Mouse (Mus musculus): ENCODE measurements around the gene Spata31d1d.
"Not testable (repeated sequence)": the region's sequence is repeated elsewhere in the genome, so short reads cannot be mapped to it uniquely, and the experiment has no call there.

Spata31d1d gene

GRCm38 (mm10) chr13:59728378-59729093, 3.0 kb downstream of the Spata31d1d start:
- CTCF ChIA-PET: interaction anchor here (0.6 kb wide), 1 partner anchor 83 kb away, joined by 3 read pairs; no protein-coding TSS in a partner anchor

- CTCF ChIA-PET: no interaction called here
Observed at GRCm38 (mm10) chr13:59726139-59726867, 5.2 kb downstream of the Spata31d1d start.

DNA sequence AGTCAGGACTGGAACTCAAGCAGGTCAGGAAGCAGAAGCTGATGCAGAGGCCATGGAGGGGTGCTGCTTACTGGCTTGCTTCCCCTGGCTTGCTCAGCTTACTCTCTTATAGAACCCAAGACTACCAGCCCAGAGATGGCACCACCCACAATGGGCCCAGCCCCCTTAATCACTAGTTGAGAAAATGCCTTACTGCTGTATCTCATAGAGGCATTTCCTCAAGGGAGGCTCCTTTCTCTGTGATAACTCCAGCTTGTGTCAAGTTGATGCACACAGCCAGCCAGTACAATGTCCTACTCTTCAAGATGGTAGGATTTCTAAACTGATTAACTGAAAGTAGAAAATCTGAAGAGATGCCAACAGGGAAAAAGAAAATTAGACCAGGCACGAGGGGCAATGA, 9.5 kb downstream of the Spata31d1d start:
- CTCF ChIA-PET: not testable (repeated sequence)

DNA sequence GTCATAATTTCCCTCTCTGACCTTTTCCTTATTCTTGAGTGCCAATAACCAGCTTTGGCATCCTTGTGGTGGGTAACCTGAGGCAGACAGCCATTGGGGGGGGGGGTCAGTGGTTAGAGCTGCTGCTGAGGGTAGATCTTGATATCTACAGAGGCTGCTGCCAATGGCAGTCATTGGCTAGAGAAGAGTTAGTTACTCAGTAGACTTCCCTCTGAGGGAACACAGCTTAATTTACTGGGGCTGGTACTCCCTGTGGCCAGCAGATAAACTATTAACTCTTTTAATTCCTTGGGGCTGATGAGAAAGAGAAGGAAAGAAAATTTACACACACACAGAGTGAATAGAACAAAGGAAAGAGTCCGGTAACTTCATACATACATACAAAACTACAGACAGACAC, 12.1 kb downstream of the Spata31d1d start:
- CTCF ChIA-PET: interaction anchor here (0.6 kb wide), 1 partner anchor 35 kb away, joined by 5 read pairs; no protein-coding TSS in a partner anchor

GRCm38 (mm10) chr13:59718857-59719440, 12.6 kb downstream of the Spata31d1d start:
- CTCF ChIA-PET: not testable (repeated sequence)

DNA sequence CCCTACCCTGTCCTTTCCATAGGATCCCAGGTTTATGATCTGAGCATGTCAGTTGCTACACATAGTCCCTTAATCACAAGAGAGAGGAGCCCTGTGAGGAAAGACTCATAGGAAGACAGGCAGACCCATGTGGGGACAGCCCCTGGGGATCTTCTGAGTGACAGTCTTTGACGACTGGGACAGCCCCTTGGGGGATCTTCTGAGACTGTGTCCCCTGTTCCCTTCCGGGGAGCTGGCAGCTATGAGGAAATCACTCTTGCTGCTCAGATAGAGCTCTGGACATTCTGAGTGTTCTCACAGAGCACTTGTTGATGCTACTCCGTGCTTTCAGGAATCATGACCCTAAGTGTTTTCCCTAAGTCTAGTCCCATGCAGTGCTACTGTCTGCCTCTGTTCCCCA, 17.8 kb downstream of the Spata31d1d start:
- CTCF ChIA-PET: interaction anchor here (0.7 kb wide), 1 partner anchor 9 kb away, joined by 3 read pairs; no protein-coding TSS in a partner anchor

GRCm38 (mm10) chr13:59711984-59712383, 19.6 kb downstream of the Spata31d1d start, which contains the start of gene Spata31d1b:
Spata31d1b (plus strand) TSS chr13:59712284.
- CTCF ChIA-PET: not testable (repeated sequence)

GRCm38 (mm10) chr13:59710230-59710629, 21.3 kb downstream of the Spata31d1d start, which contains the start of gene Spata31d1a:
Spata31d1a (minus strand) TSS chr13:59710330.
- CTCF ChIA-PET: no interaction called here

DNA sequence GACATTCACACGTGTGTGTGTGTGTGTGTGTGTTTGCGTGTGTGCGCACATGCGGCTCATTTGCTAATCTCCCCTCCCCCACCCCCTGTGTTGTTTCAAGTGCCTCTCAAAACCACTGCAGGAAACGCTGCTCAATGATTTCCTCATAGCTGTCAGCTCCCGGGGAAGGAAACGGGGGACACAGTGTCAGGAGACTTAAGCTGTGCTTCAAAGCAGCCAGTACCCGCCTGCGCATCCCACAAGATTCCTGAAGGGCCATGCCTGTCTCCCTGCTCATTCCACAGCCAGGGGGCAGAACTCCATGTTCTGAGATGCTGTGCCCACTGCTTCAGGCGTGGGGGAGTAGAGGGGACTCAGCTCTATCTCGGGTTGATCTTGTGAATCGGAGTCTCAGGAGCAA, 27.0 kb downstream of the Spata31d1d start:
- CTCF ChIA-PET: no interaction called here

DNA sequence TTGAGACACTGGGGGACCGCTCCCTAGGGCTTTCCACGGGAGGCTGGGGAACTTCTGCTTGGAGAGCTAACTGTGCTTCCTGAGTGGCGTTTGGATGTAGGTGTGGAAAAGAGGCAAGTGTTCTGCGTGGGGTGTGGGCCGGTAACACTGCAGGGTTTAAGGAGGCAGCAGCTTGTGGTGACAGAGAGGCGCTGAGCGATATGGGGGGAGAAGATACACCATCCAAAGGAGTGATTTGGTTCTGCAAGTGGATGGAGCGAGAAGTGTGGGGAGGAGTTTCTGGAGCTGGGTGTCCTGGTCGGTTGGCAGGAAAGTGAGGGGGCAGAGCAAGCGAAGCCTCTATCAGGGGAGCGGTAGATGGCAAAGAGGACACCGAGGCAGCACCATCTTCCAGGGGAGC, 28.0 kb downstream of the Spata31d1d start:
- CTCF ChIA-PET: no interaction called here

DNA sequence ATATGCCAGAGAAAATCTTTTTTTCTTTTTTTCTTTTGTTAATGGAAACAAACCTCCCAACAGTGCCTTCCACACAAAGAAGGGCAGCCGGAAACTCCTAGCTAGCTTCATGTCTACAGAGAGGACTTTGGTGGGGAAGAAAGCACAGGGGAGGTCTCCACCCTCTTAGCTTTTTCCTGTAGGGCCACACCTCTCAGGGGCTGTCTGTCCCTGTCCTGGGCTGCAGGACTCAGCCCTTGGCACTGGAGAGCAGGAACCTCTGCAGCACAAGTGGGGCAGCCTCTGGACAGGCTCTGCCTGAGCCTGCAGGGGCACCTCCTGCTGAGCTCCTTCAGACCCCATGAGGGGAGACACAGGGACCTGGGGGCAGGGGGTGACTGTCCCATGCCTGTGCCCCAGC, 31.4 kb downstream of the Spata31d1d start:
- CTCF ChIA-PET: not testable (repeated sequence)

DNA sequence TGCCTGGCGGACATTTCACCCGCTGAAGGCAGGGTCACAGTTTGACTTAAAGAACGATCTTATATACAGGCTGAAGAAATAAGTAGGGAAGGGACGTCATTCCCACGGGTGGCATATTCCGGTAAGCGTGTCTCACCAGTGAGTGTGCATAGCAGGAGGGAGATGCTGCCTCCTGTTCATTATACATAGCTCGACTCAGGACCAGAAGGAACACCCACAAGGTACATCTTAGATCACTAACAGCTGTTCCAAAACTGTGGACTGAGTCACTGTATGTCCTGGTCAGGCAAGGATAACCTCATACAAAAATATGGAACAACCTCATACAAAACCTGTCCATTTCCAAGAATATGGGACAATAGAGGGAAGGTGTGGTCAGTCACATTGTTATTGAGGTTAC, 32.4 kb downstream of the Spata31d1d start:
- CTCF ChIA-PET: no interaction called here

DNA sequence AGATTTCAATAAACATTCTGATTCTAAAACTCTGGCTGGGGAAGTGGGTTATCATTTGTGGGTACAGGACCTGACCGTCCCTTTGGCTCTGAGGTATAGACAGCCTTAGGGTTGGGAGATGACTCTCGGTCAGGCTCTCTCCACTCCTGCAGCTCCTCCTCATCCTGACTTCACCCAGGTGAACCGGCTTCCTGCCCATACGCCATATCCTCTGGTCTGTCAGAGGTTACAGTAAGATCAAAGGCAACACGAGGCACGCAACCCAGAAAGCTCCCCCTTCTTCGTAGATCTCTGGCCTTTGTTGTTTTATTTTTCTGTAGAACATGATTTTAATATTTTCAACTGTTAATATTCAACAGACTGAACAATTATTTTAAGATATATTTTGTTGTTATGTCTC, 35.8 kb downstream of the Spata31d1d start:
- CTCF ChIA-PET: no interaction called here

GRCm38 (mm10) chr13:59694008-59694407, 37.5 kb downstream of the Spata31d1d start, which contains the start of gene 4921517D22Rik:
4921517D22Rik (minus strand) TSS chr13:59694108.
- CTCF ChIA-PET: no interaction called here

DNA sequence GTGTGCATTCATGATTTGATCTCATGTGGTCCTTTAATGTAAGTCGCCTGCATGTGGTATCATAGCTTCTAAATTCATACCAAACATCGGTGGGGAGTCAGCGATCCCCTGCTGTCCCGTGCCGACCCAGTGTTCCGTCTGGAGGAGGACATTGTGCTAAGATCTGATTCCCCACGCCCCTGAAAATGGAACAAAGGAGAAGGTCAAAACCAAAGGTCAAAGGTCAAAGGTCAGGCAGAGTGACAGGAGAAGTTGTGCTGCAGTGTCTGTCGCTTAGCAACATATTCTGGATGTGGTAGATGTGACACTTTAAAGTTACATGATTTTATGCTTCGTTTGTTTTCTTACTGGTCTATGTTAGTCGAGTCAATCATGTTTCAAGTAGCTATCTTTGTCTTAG, 40.1 kb downstream of the Spata31d1d start:
- CTCF ChIA-PET: interaction anchor here (0.6 kb wide), 1 partner anchor 1054 kb away, joined by 7 read pairs; no protein-coding TSS in a partner anchor

DNA sequence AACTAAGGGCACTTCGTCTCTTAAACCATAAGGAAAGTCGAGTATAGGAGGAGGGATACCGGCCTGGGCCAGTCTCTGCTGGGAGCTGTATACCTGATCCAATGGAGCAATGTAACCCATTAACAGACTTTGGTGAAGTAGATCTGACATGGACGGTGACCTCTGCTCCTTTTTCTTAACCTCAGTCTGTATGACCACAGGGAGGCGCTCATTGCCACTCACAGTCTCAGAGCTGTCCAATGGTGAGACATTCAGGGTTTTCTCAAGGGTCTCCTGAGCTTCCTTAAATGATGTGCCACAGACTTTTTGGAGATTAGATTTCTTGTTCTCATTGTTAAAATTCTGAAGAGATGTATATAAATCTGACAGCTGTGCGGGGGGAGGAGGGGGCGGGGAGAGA, 41.0 kb downstream of the Spata31d1d start:
- CTCF ChIA-PET: no interaction called here

DNA sequence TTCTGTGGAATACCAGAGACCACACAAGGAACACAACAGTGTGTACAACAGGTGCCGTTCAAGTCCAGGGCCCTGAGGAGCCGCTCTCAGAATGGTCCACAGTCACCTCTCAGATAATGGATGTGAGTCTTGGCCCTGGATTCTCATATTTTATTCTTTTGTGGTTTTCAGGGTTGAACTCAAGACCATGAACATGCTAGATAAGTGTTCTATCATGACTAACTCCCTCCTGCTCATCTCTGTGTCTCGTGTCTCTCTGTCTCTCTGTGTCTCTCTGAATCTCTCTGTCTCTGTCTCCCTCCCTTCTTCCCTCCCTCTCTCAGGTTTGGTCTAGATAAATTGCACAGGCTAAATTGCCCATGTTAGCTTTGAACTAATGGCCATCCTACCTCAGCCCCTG, 41.7 kb downstream of the Spata31d1d start:
- CTCF ChIA-PET: no interaction called here

- CTCF ChIA-PET: no interaction called here
Observed at GRCm38 (mm10) chr13:59689313-59689712, 42.2 kb downstream of the Spata31d1d start.

DNA sequence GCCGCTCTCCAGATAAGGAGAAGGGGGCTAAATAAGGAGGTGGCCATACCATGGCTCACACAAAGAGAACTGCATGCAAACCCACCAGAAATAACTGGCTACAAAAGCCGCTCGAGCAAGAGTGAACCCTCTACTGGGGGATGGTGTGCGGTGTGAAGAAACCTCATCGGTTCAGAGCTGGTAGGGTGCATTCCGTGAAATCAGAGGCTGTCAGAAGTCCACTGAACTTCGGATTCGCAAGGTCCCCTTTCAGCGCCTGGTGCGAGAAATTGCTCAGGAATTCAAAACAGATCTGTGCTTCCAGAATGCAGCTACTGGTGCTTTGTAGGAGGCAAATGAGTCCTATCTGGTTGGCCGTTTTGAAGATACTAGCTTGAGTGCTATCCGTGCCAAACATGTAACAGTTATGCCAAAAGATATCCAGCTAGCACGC, 43.2 kb downstream of the Spata31d1d start:
- CTCF ChIA-PET: no interaction called here

GRCm38 (mm10) chr13:59685236-59685635, 46.3 kb downstream of the Spata31d1d start:
- CTCF ChIA-PET: no interaction called here

- CTCF ChIA-PET: no interaction called here
Observed at GRCm38 (mm10) chr13:59682629-59683028, 48.9 kb downstream of the Spata31d1d start.

DNA sequence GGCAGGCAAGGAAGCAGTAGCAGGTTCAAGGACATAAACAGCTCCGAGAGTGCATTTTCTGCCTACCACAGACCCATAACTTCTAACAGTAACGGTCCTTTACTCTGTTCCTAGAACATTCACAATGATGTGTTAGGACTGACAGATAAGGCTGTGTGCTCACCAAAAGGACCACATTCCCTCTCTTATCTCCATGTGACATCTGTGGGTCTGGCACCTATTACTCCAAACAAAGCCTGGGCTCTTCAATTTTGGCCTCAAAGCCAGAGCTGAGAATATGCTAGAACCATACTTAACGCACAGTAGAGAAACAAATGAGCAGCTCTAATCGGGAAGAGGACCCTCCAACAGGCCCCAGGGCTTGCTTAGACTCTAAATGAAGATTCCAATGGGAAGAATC, 51.6 kb downstream of the Spata31d1d start:
- CTCF ChIA-PET: no interaction called here

- CTCF ChIA-PET: no interaction called here
Observed at GRCm38 (mm10) chr13:59679306-59679705, 52.2 kb downstream of the Spata31d1d start.

All from spleen, embryonic (tissue).